Mouse (Mus musculus) E14TG2a.4 (cell line): ENCODE measurements around the gene Crb1.

Source experiments
- CTCF ChIP-seq: conservative IDR thresholded peaks from 2 replicates; pipeline ENCODE4 v1.5.1; 2014; ENCODE audit warnings: low read length
- NANOG ChIP-seq: IDR thresholded peaks from 2 replicates; pipeline ENCODE4 v1.6.1; 2014; ENCODE audit warnings: borderline replicate concordance, low read length, mixed read lengths

- TF ChIP-seq CTCF (no peak), NANOG (no peak)
These were observed 19.7 kb upstream of the Crb1 start for GRCm38 (mm10) chr1:139396589-139396988.
